Comparison of ENCODE assay signal across 16 mouse cellular contexts in the genomic region with DNA sequence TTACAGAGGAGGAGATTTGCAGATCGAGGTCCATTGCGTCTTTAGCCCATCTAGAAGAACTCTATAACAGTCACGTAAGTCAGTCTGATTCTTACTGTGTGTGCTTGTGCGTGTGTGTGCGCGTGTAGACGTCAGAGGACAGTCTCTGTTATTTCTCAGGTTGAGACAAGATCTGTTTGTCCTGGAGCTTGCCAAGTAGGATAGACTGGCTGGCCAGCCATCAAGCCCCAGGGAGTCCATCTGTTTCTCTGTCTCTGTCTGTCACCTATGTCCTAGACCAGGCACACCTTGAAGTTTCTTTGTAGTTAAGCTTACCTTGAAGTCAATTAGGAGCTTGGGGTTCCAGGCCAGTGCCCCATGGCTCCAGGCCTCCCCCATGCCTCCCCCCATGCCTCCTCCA.
"Had no signal": no experiment of that assay in that cellular context is flagged by ENCODE, and none has a peak within 500 bp of the region (broad histone marks: within the 10 kb centered on the region; RNA-seq: fewer than 3 reads in every experiment).

No protein-coding gene starts in this region.

- H3K9me3 ChIP-seq: limb, embryonic 13.5 days; liver, embryonic 12.5 days; midbrain, embryonic 10.5 days; neural tube, embryonic 13.5 days; stomach, embryonic 15.5 days had no signal

- H3K27ac ChIP-seq: limb, embryonic 13.5 days; liver, embryonic 12.5 days; midbrain, embryonic 10.5 days; neural tube, embryonic 13.5 days; stomach, embryonic 15.5 days had no signal

- H3K4me3 ChIP-seq: limb, embryonic 13.5 days; liver, embryonic 12.5 days; midbrain, embryonic 10.5 days; neural tube, embryonic 13.5 days; stomach, embryonic 15.5 days had no signal

- DNase-seq: kidney, adult 8-10 months; kidney, postnatal 25 days; layer of hippocampus, adult 9-11 months; left cerebral cortex, postnatal 4 days; lung, embryonic 14.5 days; lung, postnatal 10 days; lung, postnatal 4 days; right cerebral cortex, postnatal 14 days; thymus, adult 2 months; thymus, postnatal 25 days had no signal

- H3K4me1 ChIP-seq: limb, embryonic 13.5 days; liver, embryonic 12.5 days; midbrain, embryonic 10.5 days; neural tube, embryonic 13.5 days; stomach, embryonic 15.5 days had no signal

- ATAC-seq: liver, embryonic 12.5 days; midbrain, embryonic 16.5 days had no signal

- H3K27me3 ChIP-seq: limb, embryonic 13.5 days; liver, embryonic 12.5 days; neural tube, embryonic 13.5 days; stomach, embryonic 15.5 days had no signal

- H3K4me2 ChIP-seq: limb, embryonic 13.5 days; liver, embryonic 12.5 days; lung, embryonic 14.5 days; neural tube, embryonic 13.5 days; stomach, embryonic 15.5 days had no signal

- H3K9ac ChIP-seq: limb, embryonic 13.5 days; liver, embryonic 12.5 days; lung, embryonic 14.5 days; neural tube, embryonic 13.5 days; stomach, embryonic 15.5 days had no signal
